Mouse (Mus musculus): ENCODE results near the gene Fam57b.

DNA sequence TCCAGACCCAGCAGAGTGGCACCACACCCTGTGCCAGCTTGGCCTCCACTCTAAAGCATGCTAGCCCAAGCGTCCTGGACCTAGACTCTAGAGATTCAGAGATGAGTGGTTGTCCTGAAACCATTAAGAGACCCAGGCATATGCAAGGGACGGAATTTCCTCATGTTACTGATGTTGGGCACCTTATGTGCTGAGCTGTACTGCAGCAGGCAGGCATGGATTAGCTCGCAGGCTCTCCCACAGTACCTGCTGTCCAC, 21.6 kb upstream of the Fam57b start:
- TF ChIP-seq CTCF (IDR thresholded peaks at IDR 0.05; ENCODE audit: control insufficient read depth, insufficient read depth, low read length) = no peak
- TF ChIP-seq POLR2A (IDR thresholded peaks at IDR 0.05; ENCODE audit: borderline replicate concordance, control insufficient read depth, low read depth, low read length) = no peak
